Mouse (Mus musculus): Measurements from ENCODE around the gene Gal3st2b.
"Not testable (repeated sequence)": the region's sequence is repeated elsewhere in the genome, so short reads cannot be mapped to it uniquely, and the experiment has no call there.

Gal3st2b gene

GRCm38 (mm10) chr1:93918011-93918410 lies at the start of gene Gal3st2b:
Gal3st2b (plus strand) TSS chr1:93918311.
- DNase-seq, result not testable (repeated sequence)

GRCm38 (mm10) chr1:93871594-93872105 lies 46.5 kb upstream of the Gal3st2b start:
- DNase-seq, result not testable (repeated sequence)

- DNase-seq, result not testable (repeated sequence)
Measured at GRCm38 (mm10) chr1:93874405-93874804, 43.7 kb upstream of the Gal3st2b start.

DNA sequence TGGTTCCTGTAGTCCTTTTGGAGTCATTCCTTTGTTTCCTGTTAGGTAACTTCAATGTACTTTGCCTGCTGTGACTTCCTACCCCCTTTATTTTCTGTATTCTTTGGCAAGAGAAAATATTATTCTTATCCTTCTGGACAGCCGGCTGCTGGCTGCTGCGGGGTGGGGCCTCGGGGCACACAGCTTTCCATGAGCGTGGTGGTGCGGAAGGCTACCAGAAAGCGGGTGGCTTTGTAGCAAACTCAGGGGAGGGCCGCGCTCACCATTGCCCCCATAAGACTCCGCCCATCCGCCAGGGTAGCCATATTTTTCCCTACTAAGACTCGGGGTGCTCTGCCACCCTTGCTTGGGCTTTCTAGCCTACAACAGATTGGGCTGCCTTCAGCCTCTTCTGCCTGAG lies 36.3 kb upstream of the Gal3st2b start:
- DNase-seq, result not testable (repeated sequence)

DNA sequence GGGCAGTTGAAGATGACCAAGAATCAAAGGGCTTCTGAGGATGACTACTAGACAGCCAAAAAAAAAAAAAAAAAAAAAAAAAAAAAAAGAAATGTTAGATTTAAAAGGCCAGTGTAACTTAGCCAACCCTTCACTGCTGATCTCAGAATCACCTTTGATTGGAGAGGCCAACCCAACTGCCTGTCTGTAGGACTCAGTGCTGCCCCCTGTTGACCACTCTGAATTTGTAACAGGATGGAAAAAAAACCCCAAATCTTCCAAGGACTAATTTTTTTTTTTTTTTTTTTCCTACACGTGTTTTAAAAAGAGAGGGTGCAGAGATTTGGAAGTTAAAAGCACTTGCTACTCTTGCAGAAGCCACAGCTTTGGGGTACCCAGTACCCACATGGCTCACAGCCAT lies 27.2 kb upstream of the Gal3st2b start:
- not testable (repeated sequence) for DNase-seq

DNA sequence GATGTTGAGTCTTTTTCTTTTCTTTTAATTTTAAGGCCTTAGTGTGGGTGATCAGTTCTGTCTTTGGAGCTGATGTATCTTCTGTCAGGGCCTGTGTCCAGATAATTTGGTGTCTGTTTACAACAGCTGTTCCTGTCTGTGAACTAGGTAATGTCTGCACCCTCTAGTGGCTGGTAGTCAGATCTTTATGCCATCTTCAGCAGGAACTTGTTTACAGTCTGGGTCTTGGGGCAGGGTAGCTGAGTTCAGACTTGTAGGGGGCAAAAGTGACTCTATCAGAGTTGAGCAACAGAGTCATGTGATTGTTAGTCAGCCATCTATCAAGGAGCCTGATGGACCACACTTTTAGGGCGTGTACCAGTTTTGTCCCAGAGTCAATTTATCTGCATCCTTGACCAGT lies 20.7 kb upstream of the Gal3st2b start:
- not testable (repeated sequence) for DNase-seq

- not testable (repeated sequence) for DNase-seq
Measured at GRCm38 (mm10) chr1:93901291-93901690, 16.8 kb upstream of the Gal3st2b start.

DNA sequence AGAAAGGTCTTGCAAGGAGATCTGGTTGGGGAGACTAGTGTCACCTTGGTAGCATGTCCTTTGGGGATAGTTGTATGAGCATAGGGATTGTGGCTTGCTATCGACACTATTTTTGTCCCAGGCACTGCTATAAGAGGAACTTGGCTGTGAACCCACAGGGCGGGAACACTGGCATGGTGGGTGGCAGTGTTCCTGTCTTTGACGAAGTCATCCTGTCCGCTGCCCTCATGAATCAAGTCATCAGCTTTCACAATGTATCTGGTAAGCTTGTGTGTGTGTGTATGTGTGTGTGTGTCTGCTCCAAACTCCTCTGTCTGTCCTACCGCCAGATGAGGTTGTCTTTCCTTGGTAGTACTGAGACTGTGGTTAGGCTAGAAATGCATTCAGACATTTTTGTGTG lies 11.4 kb upstream of the Gal3st2b start:
- DNase-seq, result not testable (repeated sequence)

DNA sequence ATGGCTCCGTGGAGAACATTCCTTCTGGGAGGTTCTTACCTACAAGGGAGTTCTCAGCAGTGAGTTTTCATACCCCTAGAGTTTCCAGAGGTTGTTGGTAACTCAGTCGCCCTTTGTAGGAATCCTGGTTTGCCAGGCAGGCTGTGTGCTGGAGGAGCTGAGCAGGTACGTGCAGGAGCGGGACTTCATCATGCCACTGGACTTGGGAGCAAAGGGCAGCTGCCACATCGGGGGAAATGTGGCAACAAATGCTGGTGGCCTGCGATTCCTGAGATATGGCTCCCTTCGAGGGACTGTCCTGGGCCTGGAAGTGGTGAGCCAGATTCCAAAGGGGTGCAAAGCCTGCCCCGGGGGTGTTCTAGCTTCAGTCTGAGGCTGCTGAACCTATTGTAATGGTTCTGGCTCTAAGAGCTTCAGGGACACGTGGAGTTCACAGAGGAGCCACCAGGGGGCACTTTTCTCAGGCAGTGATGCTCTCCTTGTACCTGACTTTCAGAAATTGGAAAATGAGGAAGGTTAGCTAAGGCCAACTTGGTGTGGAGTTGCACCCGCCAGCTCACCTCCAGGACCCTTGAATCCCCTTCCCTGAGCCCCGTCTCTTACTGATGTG lies 9.0 kb upstream of the Gal3st2b start:
- not testable (repeated sequence) for DNase-seq

DNA sequence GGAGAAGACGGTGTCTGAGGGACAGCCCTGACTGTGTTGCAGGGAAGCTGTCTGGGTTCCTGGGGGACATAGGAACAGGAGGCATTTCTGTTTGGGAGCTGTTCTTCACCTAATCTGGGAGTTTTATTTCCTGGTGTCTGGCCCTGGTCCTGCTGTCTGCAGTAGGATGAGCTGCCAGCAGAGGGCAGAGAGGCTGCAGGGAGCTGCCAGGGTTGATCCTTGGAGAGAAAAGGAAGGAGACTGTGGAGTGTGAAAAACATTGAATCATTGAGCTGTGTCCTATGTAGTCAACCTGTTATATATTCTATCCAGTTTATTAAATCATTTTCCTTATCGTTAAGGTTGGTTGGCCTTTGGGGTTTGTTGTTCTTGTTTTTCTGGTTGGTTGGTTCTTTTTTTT lies 6.2 kb upstream of the Gal3st2b start:
- DNase-seq, result not testable (repeated sequence)

DNA sequence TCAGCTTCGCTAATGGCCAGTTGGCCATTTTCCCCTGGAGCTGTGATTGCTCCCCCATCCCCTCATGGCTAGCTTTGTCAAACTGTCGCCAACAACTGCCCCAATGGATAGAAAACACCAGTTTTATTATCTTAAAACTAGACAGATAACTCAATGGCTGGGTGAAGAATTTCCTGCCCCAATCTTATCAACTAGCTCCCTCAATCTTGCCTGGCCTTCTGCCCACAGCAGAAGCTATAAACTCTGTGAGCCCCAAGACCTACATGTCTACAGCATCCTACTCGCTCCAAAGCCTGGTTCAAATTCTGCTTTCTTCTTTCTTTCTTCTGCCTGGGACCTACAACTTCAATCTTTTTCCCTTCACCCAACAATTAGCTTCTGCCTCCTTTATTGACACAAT lies 951 bp upstream of the Gal3st2b start:
- not testable (repeated sequence) for DNase-seq

GRCm38 (mm10) chr1:93918775-93919174 lies 664 bp downstream of the Gal3st2b start:
- not testable (repeated sequence) for DNase-seq

DNA sequence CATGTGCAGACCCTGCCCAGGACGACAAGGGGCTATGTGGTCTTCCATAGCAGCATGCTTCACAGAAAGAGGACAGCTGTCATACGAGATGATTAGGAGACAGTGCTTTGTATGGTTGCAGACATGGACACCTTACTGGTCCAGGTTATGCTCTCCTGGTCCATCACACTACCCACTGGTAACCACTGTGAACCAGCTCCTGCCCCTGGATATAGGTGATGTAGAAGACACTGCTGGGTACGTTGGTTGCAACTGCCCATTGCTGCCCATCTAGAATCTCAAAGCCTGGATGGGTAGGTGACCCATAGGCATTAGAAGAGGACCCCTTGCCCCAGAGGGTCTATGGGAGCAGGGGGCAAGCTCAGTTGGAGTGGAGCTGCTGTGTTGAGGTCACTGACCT lies 1.2 kb downstream of the Gal3st2b start:
- not testable (repeated sequence) for DNase-seq

GRCm38 (mm10) chr1:93922609-93923008 lies 4.5 kb downstream of the Gal3st2b start:
- not testable (repeated sequence) for DNase-seq

- DNase-seq, result not testable (repeated sequence)
Measured at GRCm38 (mm10) chr1:93923098-93923497, 5.0 kb downstream of the Gal3st2b start.

DNA sequence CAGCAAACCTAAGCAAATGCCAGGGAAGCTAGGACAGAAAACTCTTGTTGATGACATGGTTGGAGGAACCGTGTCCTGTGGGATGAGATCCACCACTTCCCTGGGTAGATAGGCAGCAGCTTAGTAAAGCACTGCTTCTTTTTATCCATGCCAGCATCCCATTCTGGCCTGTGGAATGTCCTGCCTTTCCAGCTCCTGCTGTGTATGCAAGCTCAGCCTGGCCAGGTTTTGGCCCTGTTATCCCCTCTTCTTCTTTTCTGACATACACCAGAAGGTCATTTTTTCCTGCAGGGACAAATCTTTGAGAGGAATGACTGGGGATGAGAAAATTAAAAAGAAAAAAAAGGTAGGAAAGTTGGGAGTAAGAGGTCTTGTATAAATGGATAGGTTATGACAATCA lies 17.3 kb downstream of the Gal3st2b start:
- DNase-seq, result not testable (repeated sequence)

DNA sequence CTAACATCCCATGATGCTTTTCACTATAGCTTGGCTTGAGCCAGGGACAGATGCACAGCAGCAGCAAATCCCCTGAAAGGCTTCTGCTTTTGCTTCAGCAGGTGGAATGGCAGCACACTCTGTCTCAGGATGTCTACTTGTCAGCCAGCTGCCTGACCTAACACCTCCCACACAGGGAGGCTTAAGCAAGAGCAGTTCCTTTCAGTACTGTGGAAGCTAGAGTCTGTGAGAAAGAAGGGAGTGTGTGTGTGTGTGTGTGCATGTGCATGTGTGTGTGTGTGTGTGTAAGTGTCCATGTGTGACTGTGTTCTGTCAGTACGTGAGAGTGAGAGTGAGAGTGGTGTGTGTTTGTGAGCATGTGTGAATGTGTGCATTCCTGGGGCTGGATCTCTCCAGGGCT lies 19.7 kb downstream of the Gal3st2b start:
- not testable (repeated sequence) for DNase-seq

- DNase-seq, result not testable (repeated sequence)
Measured at GRCm38 (mm10) chr1:93938415-93938814, 20.3 kb downstream of the Gal3st2b start.

- DNase-seq, result not testable (repeated sequence)
Measured at GRCm38 (mm10) chr1:93949087-93949486, 31.0 kb downstream of the Gal3st2b start.

GRCm38 (mm10) chr1:93966489-93966888 lies 48.4 kb downstream of the Gal3st2b start:
- DNase-seq, result not testable (repeated sequence)

GRCm38 (mm10) chr1:93970380-93970779 lies 52.3 kb downstream of the Gal3st2b start:
- DNase-seq, result not testable (repeated sequence)

DNA sequence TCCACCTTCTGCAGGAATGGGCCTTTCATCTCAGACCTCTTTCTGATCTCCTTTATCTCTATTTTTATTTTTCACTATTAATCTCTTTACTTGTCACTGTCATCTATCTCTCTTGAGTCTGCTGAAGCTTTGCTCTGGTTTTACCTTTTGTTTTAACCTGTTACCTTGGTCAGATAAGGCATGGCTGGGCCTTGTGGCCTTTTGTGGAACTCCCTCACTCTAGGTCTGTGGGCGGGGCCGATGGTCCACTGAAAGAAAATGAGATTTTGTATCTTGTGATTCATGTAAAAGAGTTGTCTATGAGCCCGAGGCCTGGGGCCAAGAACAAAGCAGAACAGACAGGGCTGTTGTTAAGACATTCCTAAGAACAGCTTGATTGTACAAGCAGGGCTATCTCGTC lies 52.7 kb downstream of the Gal3st2b start:
- DNase-seq, result not testable (repeated sequence)

DNA sequence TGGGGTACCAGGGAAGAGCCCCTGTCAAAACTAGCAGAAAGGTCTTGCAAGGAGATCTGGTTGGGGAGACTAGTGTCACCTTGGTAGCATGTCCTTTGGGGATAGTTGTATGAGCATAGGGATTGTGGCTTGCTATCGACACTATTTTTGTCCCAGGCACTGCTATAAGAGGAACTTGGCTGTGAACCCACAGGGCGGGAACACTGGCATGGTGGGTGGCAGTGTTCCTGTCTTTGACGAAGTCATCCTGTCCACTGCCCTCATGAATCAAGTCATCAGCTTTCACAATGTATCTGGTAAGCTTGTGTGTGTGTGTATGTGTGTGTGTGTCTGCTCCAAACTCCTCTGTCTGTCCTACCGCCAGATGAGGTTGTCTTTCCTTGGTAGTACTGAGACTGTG lies 57.7 kb downstream of the Gal3st2b start:
- DNase-seq, result not testable (repeated sequence)

GRCm38 (mm10) chr1:93978287-93978686 lies 60.2 kb downstream of the Gal3st2b start:
- DNase-seq, result not testable (repeated sequence)

- not testable (repeated sequence) for DNase-seq
Measured at GRCm38 (mm10) chr1:93980932-93981331, 62.8 kb downstream of the Gal3st2b start.

Measured in kidney, adult 8-10 months (tissue).